Mouse (Mus musculus) neural tube, embryonic 11.5 days (tissue): ENCODE data around the gene Flrt1. TPM values are rescaled to one million over a fixed set of nuclear protein-coding genes. Genes with fewer than 3 reads are reported as not detected.

Source experiments
- ATAC-seq: fragments of 200-750 bp; cut with Nextera tagmentation; 2 replicates; pipeline ENCODE4 v1.8.0; 2017; ENCODE audit warnings: moderate number of reproducible peaks, mild to moderate bottlenecking, moderate TSS enrichment, moderate library complexity; ENCODE audit not compliant: insufficient read depth, low FRiP score, low TSS enrichment
- DNase-seq: peaks from one replicate; pipeline ENCODE4 v3.0.0-alpha.2; 2015; ENCODE audit warnings: low spot score
- H3K27ac ChIP-seq: fragments of 300-500 bp; sonication (generic); 2 replicates; pipeline ENCODE4 v1.5.1; 2014; ENCODE audit warnings: low read depth, mild to moderate bottlenecking, low read length
- H3K27me3 ChIP-seq: fragments of 300-500 bp; sonication (generic); 2 replicates; pipeline ENCODE4 v1.6.1; 2014; ENCODE audit warnings: mild to moderate bottlenecking, low read length, mixed read lengths; ENCODE audit not compliant: control insufficient read depth, insufficient read depth
- H3K36me3 ChIP-seq: fragments of 300-500 bp; sonication (generic); 2 replicates; pipeline ENCODE4 v1.6.1; 2014; ENCODE audit warnings: mild to moderate bottlenecking, low read length, moderate library complexity, mixed read lengths; ENCODE audit not compliant: control insufficient read depth, insufficient read depth
- H3K4me1 ChIP-seq: fragments of 300-500 bp; sonication (generic); 2 replicates; pipeline ENCODE4 v1.6.1; 2014; ENCODE audit warnings: low read length, mixed read lengths; ENCODE audit not compliant: control insufficient read depth, insufficient read depth
- H3K4me2 ChIP-seq: fragments of 300-500 bp; sonication (generic); 2 replicates; pipeline ENCODE4 v1.6.1; 2014; ENCODE audit warnings: low read depth, mild to moderate bottlenecking, moderate library complexity
- H3K4me3 ChIP-seq: fragments of 300-500 bp; sonication (generic); 2 replicates; pipeline ENCODE4 v1.5.1; 2014; ENCODE audit warnings: low read depth, low read length
- H3K9ac ChIP-seq: fragments of 300-500 bp; sonication (generic); 2 replicates; pipeline ENCODE4 v1.6.1; 2014; ENCODE audit warnings: mild to moderate bottlenecking, low read length
- H3K9me3 ChIP-seq: fragments of 300-500 bp; sonication (generic); 2 replicates; pipeline ENCODE4 v1.6.1; 2016; ENCODE audit warnings: low read length; ENCODE audit not compliant: control insufficient read depth
- WGBS: fragments of 180-500 bp; shearing (Covaris S2); extraction: QIAGEN DNeasy Blood & Tissue Kit; methylation state at CpG from one replicate; pipeline ENCODE4 v1.1.7; 2014; 5-methylcytosine and 5-hydroxymethylcytosine counted together
- polyA plus RNA-seq: library from polyadenylated mRNA; unstranded; fragments of >200 nt; fragmentation: Nextera tagmentation; extraction: Ambion mirVana; gene quantifications from 2 replicates; pipeline ENCODE4 v1.2.1, GENCODE M21; 2014

Flrt1 gene
- polyA plus RNA-seq, 1 experiment from 2014 or later, result 7.5 TPM

DNA sequence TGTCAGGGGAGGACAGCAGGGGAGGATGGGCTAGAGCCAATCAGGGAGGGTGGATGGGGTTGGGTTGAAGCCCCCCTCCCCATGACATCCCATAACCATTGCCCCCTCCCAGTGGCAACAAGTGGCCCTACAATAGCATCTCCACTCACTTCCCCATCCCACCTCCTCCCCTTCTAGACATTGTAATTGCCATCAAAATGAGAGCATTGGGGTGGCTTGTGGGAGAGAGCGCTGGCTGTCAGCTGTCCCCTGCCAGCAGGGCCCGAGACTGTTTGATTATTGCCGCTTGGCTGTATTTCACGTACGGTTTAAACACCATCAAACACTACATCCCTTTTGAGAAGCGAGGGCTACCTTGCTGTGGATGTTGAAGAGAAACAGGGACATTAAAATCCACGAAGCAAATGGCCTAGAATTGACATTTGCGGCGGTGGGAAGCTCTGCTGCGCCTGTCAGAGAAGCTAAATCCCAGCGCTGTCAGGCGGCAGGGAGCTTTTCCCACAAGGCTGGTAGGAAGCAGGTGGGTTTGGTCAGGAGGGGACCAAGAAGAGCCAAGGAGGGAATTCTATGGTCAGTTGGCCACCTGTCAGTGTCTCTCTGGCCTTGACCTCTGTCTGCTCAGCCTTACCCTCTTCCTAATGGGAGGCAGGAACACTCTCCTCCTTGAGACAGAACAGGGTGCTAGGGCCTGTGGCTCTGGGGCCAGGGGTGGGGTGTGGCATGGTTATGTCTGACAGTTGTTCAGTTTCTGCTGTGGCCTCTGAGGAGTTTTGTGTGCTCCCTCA, 31.3 kb downstream of the Flrt1 start:
- H3K4me3 ChIP-seq, result no peak overlapping the region
- WGBS, result 31% methylated on average over 12 of the region's 12 CpGs
- ATAC-seq (no peak), DNase-seq (peak; percentile 12)
- H3K27ac ChIP-seq, result no peak overlapping the region
- no peak overlapping the region for H3K9ac ChIP-seq
- no peaks in the 10 kb centered on the region for H3K9me3 ChIP-seq
- H3K4me2 ChIP-seq, result no peak overlapping the region
- H3K36me3 ChIP-seq, result no peaks in the 10 kb centered on the region
- H3K4me1 ChIP-seq, result peaks cover 17% of the 10 kb centered on the region
- H3K27me3 ChIP-seq, result peaks cover 31% of the 10 kb centered on the region

DNA sequence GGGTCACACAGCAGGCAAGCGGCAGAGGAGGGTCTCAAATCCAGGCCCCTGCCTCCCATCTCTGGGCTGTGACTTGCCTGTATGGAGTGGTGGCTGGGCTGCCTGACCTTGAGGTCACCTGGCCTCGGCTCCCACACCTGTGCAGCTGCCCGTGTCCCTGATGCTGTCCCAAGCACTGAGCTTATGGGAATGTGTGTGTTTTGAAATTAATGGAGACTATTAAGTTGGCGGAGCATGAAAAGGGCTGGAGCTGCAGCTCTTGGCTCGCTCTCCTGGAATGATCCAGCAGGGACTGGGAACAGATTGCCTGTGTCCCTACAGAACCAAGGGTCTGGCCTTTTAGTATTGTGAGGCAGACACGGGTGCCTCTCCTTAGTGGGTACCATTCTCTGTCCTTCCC, 33.3 kb downstream of the Flrt1 start:
- no peak overlapping the region for H3K4me3 ChIP-seq
- no peak for ATAC-seq
- no peak overlapping the region for H3K4me2 ChIP-seq
- 74% methylated on average over 6 of the region's 6 CpGs for WGBS
- H3K9ac ChIP-seq, result no peak overlapping the region
- no peaks in the 10 kb centered on the region for H3K36me3 ChIP-seq
- DNase-seq, result no peak
- H3K4me1 ChIP-seq, result peaks cover 35% of the 10 kb centered on the region
- H3K27me3 ChIP-seq, result peaks cover 28% of the 10 kb centered on the region
- no peak overlapping the region for H3K27ac ChIP-seq
- H3K9me3 ChIP-seq, result no peaks in the 10 kb centered on the region

DNA sequence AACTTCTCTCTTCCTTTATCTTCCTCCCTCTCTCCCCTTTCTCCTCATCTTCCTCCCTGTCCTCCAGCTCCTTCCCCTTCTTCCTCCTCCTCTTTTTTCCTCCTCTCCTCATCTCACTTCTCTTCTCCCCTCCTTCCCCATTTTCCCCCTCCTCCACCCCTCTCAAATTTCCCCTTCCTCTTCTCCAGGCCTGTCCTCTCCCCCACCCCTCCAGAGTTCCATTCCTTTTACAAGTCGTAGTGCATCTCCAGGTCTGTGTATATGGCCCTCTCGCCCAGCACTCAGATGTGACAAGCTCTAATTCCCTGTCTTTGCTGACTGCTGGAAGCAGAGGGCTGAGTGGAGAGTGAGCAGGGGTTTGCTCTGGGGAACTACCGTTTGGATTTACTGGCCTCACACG, 34.8 kb downstream of the Flrt1 start:
- no peaks in the 10 kb centered on the region for H3K9me3 ChIP-seq
- peaks cover 34% of the 10 kb centered on the region for H3K27me3 ChIP-seq
- no peak overlapping the region for H3K27ac ChIP-seq
- 0 out of 2 replicates have a peak overlapping the region, but pooled peaks have one; percentile 5 for H3K4me2 ChIP-seq
- H3K36me3 ChIP-seq, result no peaks in the 10 kb centered on the region
- no peak overlapping the region for H3K4me3 ChIP-seq
- ATAC-seq (no peak), DNase-seq (no peak)
- H3K4me1 ChIP-seq, result peaks cover 49% of the 10 kb centered on the region
- no peak overlapping the region for H3K9ac ChIP-seq
- 5% methylated on average over 4 of the region's 4 CpGs for WGBS

DNA sequence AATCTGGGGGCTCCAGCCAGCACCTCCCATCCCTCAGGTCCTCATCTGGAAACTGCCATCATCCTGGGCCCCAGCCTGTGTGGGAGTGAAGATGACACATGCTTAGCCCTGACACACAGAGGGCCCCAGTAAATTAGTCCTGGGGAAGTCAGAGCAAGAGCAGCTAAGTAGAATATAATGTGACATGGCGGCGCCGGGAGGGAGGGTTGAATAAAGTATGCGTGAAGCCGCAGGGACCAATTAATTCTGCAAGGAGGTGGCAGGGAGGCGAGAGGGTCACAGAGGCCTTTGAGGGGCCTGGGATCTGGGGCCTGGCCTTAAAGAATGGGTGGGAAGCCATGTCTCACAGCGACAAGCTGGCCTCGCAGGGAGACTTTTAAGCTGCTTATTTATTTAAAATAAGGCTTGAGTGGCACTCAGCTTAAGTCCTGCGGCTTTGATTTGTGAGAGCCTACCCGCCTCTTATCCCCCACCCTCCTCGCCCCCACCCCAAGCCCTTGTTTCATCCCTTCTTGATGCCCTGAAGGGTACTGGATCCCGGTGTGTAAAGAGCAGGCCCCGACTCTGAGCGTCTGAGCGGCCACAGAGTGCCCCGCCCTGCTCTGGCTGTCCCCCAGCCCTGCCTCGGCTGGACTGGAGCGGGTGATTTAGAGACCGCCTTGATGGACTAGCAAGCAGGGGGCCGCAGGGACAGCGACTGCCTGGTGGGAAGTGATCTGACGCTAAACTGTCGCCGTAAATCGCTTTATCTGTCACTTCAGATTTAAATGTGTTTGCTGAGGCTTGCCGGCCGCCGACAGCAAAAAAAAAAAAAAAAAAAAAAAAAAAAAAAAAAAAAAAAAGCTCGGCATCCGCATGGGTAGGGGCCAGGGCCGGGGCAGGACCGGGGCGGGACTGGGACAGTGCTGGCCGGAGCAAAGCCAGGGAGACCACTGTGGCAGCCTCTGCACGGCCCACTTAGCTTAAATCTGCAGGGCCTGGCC, 35.5 kb downstream of the Flrt1 start:
- Histone ChIP-seq H3K36me3 (no peaks in the 10 kb centered on the region), H3K27ac (peak overlapping the region; percentile 54), H3K4me2 (peak overlapping the region; percentile 13), H3K27me3 (peaks cover 35% of the 10 kb centered on the region), H3K4me3 (no peak overlapping the region), H3K9ac (peak overlapping the region; percentile 31; the same call in 1 of the 2 replicates), H3K4me1 (peaks cover 50% of the 10 kb centered on the region), H3K9me3 (no peaks in the 10 kb centered on the region)
- DNase-seq (peak; percentile 71), ATAC-seq (peak; percentile 39; the same call in 1 of the 2 replicates)
- WGBS, result 1% methylated on average over 33 of the region's 35 CpGs

DNA sequence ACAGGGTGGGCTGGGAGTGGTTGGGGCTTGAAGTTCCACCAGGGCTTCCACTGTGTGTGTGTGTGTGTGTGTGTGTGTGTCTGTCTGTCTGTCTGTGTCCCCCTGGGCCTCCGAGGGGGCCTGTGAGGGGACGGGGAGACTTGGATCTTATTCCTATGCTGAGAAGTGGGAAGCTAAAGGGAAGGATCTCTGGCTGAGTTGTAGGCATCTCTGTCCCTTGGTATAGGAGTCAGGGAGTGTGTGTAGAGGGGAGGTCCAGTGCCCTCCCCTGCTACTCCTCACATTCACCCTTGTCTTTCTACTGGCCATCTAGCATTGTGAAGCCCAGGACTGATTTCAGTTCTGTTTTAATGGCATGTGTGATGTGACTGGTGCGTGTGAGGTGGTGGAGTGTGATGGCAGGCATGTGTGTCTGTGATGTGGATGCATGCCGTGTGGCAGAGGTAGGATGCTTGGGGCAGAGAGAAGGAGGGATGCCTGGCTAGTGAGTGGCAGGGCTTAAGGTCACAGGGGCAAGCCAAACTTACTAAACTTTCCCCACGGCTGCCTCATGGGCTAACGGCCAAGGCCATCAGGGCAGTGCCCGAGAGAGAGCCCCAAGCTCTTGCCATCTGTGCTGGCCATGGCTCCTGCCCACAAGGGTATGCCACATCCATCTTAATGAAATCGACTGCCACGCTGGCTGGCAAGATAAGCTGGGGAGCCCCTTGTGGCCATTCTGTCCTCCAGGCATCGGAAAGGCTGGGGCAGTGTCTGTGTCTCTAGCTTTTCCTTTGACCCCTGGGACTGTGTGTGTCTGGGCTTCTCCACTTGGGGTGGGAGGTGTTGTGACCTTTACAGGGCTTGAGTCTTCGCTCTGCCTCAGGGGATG, 36.6 kb downstream of the Flrt1 start:
- peak; percentile 48 for DNase-seq
- H3K27me3 ChIP-seq, result peaks cover 36% of the 10 kb centered on the region
- no peak for ATAC-seq
- no peak overlapping the region for H3K4me3 ChIP-seq
- WGBS, result 38% methylated on average over 11 of the region's 11 CpGs
- H3K4me1 ChIP-seq, result peaks cover 48% of the 10 kb centered on the region
- no peaks in the 10 kb centered on the region for H3K36me3 ChIP-seq
- H3K4me2 ChIP-seq, result no peak overlapping the region
- peak overlapping the region; percentile 54; the same call in 1 of the 2 replicates for H3K27ac ChIP-seq
- H3K9me3 ChIP-seq, result no peaks in the 10 kb centered on the region
- no peak overlapping the region for H3K9ac ChIP-seq

DNA sequence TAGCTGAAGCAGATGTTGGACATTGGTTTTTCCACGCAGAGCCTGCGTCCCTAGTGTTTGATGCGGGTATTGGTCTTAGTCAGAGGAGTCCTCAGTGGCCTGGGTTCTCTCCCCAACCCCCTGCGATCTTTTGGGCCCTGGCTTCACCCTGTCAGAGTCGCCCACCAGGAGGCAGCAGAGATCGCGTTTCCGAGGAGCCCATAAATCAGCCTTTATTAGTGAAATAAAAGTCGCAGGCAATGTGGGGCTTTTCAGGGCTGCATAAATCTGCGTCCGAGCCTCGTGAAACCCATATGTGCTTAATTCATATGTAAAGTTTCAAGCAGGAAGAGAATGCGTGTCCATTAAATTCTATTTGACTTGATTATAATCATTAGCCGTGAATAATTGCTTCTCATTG, 37.4 kb downstream of the Flrt1 start:
- Histone ChIP-seq H3K4me1 (peaks cover 48% of the 10 kb centered on the region), H3K9ac (no peak overlapping the region)

DNA sequence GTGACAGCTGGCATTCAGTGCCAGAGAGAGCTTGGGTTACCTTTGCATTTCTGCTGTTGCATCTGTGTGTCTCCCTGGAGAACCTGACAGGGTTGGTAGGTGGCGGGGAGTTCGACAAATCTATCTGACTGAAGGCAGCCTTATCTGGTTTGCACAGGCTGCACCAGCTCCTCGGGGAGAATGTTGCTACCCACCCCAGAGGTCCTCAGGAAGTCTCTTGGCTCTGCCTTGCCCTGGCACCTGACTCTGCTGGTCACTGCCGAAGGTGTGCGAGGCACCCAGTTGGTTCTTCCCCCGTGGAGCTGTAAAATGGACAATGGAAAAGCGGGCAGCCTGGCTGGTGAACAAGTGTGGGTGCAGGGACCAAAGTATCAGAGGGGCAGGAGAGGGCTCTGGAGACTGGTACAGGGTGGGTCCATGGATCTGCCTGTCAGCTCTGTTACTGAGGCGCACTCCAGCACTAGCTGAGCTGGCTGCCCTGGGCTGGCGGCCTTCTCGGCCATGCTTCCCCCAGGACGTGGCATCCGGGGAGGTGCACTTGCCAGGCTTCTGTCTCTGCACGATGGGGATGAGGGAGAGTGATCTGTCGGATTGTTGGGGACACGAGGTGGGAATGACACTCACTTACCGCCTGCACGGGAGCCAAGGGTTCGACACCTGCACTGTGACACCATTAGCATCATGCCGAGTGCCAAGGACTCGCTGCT, 38.0 kb downstream of the Flrt1 start:
- H3K27ac ChIP-seq, result no peak overlapping the region
- WGBS, result 48% methylated on average over 20 of the region's 20 CpGs
- DNase-seq, result no peak

More for the DNA sequence above, 37.4 kb downstream of the Flrt1 start:
- Histone ChIP-seq H3K9me3 (no peaks in the 10 kb centered on the region), H3K27ac (no peak overlapping the region), H3K4me2 (peak overlapping the region; percentile 10; the same call in 1 of the 2 replicates), H3K4me3 (no peak overlapping the region), H3K36me3 (no peaks in the 10 kb centered on the region), H3K27me3 (peaks cover 35% of the 10 kb centered on the region)
- WGBS, result 3% methylated on average over 14 of the region's 14 CpGs
- ATAC-seq (peak; percentile 49), DNase-seq (peak; percentile 86)

More for the DNA sequence above, 38.0 kb downstream of the Flrt1 start:
- H3K9ac ChIP-seq, result no peak overlapping the region
- H3K36me3 ChIP-seq, result no peaks in the 10 kb centered on the region
- peaks cover 28% of the 10 kb centered on the region for H3K27me3 ChIP-seq
- H3K4me1 ChIP-seq, result peaks cover 48% of the 10 kb centered on the region
- H3K4me3 ChIP-seq, result no peak overlapping the region
- no peaks in the 10 kb centered on the region for H3K9me3 ChIP-seq
- peak overlapping the region; percentile 10; the same call in 1 of the 2 replicates for H3K4me2 ChIP-seq
- ATAC-seq, result 0 out of 2 replicates have a peak, but pooled peaks have one; percentile 0
